Mouse (Mus musculus) liver, embryonic 14.5 days (tissue): ENCODE measurements around the gene Clec4a3.

Experiments used
- CTCF ChIP-seq: IDR thresholded peaks from 2 replicates; pipeline ENCODE4 v1.5.1; 2016; ENCODE audit warnings: antibody characterized with exemption, low read depth, control low read depth
- EP300 ChIP-seq: IDR thresholded peaks from 2 replicates; pipeline ENCODE4 v1.6.1; 2016; ENCODE audit warnings: antibody characterized with exemption, low read depth

- TF ChIP-seq EP300 (no peak), CTCF (no peak)
Measured at GRCm38 (mm10) chr6:122919922-122920321, 32.4 kb upstream of the Clec4a3 start.
